Mouse (Mus musculus) thymus, adult 2 months (tissue): ENCODE data around the gene Zfp239.

Experiments used
- CTCF ChIP-seq: fragments of 200-500 bp; IDR thresholded peaks from 2 replicates; pipeline ENCODE4 v1.5.1; 2012; ENCODE audit warnings: mild to moderate bottlenecking, control low read depth, low read length, moderate library complexity, borderline replicate concordance; ENCODE audit not compliant: control insufficient read depth, poor library complexity, insufficient read depth; ENCODE audit errors: extremely low read depth
- POLR2A ChIP-seq: fragments of 200-500 bp; IDR thresholded peaks from 2 replicates; pipeline ENCODE4 v1.6.1; 2012; ENCODE audit warnings: mild to moderate bottlenecking, low read length, control low read depth, moderate library complexity; ENCODE audit not compliant: control insufficient read depth, poor library complexity, insufficient read depth; ENCODE audit errors: extremely low read depth

GRCm38 (mm10) chr6:117916205-117916736 is 54.4 kb downstream of the Zfp239 start:
- TF ChIP-seq CTCF: no peak
- no peak for TF ChIP-seq POLR2A
